Mouse (Mus musculus): ENCODE measurements around the gene Fam49a. TPM values are rescaled to one million over a fixed set of nuclear protein-coding genes. Genes with fewer than 3 reads are reported as not detected.
A peak's percentile ranks its signal among the peaks of the same experiment; 100 is the strongest.

Fam49a gene
- total and polyA plus RNA-seq, 2 experiments from 2014 or later: 55.5 to 67.1 TPM

DNA sequence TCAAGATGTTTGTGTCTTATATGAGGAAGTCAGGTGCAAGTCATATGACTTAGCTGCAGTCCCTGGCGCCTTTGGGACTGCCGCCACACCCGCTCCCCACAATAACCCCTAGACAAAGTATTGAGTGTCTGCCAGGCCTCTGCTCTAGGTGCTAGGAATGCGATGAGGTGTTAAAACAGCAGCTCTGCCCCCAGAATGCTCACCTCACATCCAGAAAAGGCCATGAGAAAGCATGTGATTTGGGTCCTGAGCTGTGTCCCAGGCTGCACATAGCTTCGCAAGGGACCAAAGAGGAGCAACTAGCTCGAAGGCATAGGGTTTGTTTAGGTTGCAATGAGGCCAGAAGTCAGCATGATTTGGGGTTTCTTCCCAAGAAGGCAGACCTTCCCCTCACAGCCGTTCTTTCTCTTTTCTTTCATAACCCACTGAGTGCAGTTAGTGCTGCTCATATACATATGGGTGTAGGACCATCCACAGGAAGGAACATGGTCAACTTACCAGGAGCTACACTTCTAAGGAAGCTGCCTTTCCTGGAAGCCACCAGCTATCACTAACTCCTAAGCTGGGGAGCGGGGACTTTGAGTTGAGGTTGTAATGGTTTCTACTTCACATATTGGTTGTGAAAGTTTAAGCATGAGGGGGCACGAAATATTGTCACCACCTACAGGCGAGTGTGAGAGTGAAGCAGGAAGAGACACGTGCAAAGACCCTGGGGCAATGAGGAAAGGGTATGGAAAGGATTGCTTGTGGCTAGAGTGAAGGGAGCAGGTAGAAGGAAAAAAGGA is 71.8 kb downstream of the Fam49a start:
- no peaks in the 10 kb centered on the region for H3K9me3 ChIP-seq (ENCODE audit: low read length)
- no peak for TF ChIP-seq CTCF (IDR thresholded peaks at IDR 0.05; ENCODE audit: low read depth)
- H3K4me3 ChIP-seq (ENCODE audit: low read length): no peak overlapping the region
- DNase-seq (ENCODE audit: low spot score) (no peak), ATAC-seq (no peak)
- no peak overlapping the region for H3K4me2 ChIP-seq (ENCODE audit: low read depth, low read length)
- H3K36me3 ChIP-seq (ENCODE audit: insufficient read depth, low read length): no peaks in the 10 kb centered on the region
- WGBS: 95% methylated on average over 11 of the region's 11 CpGs
- H3K4me1 ChIP-seq (ENCODE audit: insufficient read depth, low read length): no peaks in the 10 kb centered on the region
- H3K27ac ChIP-seq: no peak overlapping the region
- H3K9ac ChIP-seq (replicated peaks; ENCODE audit: low read length): no peak overlapping the region
- H3K27me3 ChIP-seq (ENCODE audit: insufficient read depth, low read length): no peaks in the 10 kb centered on the region

GRCm38 (mm10) chr12:12334486-12334885 is 72.5 kb downstream of the Fam49a start:
- no peak for TF ChIP-seq CTCF (IDR thresholded peaks at IDR 0.05; ENCODE audit: low read depth)
- ATAC-seq (no peak), DNase-seq (ENCODE audit: low spot score) (no peak)
- no peak overlapping the region for H3K9ac ChIP-seq (replicated peaks; ENCODE audit: low read length)
- 88% methylated on average over 5 of the region's 5 CpGs for WGBS
- no peak overlapping the region for H3K27ac ChIP-seq
- H3K36me3 ChIP-seq (ENCODE audit: insufficient read depth, low read length): no peaks in the 10 kb centered on the region
- no peak overlapping the region for H3K4me2 ChIP-seq (ENCODE audit: low read depth, low read length)
- no peaks in the 10 kb centered on the region for H3K9me3 ChIP-seq (ENCODE audit: low read length)
- H3K4me1 ChIP-seq (ENCODE audit: insufficient read depth, low read length): no peaks in the 10 kb centered on the region
- H3K27me3 ChIP-seq (ENCODE audit: insufficient read depth, low read length): no peaks in the 10 kb centered on the region
- no peak overlapping the region for H3K4me3 ChIP-seq (ENCODE audit: low read length)

DNA sequence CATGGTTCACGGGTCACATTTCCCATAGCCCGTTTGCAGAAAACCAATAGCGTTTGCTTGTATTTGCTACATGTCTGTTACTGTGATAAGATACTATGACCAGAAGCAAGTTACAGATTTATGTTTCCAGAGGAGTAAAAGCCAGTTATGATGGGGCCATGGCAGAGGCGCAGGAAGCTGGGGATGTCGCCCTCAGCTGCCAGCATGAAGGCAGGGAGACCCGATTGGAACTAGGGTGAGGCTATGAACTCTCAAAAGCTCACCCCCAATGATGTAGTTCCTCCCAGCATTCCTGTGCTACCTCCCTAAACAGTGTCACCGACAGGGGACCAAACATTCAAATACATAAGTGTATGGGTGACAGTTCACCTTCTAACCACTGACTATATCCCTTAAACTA is 73.6 kb downstream of the Fam49a start:
- no peak for ATAC-seq
- H3K27ac ChIP-seq: no peak overlapping the region
- H3K9ac ChIP-seq (replicated peaks; ENCODE audit: low read length): no peak overlapping the region
- H3K4me1 ChIP-seq (ENCODE audit: insufficient read depth, low read length): no peaks in the 10 kb centered on the region
- WGBS: 93% methylated on average over 7 of the region's 7 CpGs
- H3K4me2 ChIP-seq (ENCODE audit: low read depth, low read length): no peak overlapping the region
- DNase-seq (ENCODE audit: low spot score): no peak
- H3K9me3 ChIP-seq (ENCODE audit: low read length): no peaks in the 10 kb centered on the region
- no peak overlapping the region for H3K4me3 ChIP-seq (ENCODE audit: low read length)
- H3K36me3 ChIP-seq (ENCODE audit: insufficient read depth, low read length): no peaks in the 10 kb centered on the region
- H3K27me3 ChIP-seq (ENCODE audit: insufficient read depth, low read length): no peaks in the 10 kb centered on the region
- no peak for TF ChIP-seq CTCF (IDR thresholded peaks at IDR 0.05; ENCODE audit: low read depth)

GRCm38 (mm10) chr12:12337378-12337777 is 75.4 kb downstream of the Fam49a start:
- Histone ChIP-seq H3K4me2 (ENCODE audit: low read depth, low read length) (no peak overlapping the region), H3K4me3 (ENCODE audit: low read length) (no peak overlapping the region), H3K9ac (replicated peaks; ENCODE audit: low read length) (no peak overlapping the region), H3K4me1 (ENCODE audit: insufficient read depth, low read length) (no peaks in the 10 kb centered on the region), H3K27ac (no peak overlapping the region), H3K9me3 (ENCODE audit: low read length) (no peaks in the 10 kb centered on the region), H3K27me3 (ENCODE audit: insufficient read depth, low read length) (no peaks in the 10 kb centered on the region), H3K36me3 (ENCODE audit: insufficient read depth, low read length) (no peaks in the 10 kb centered on the region)
- DNase-seq (ENCODE audit: low spot score) (no peak), ATAC-seq (no peak)
- no peak for TF ChIP-seq CTCF (IDR thresholded peaks at IDR 0.05; ENCODE audit: low read depth)
- 86% methylated on average over 6 of the region's 6 CpGs for WGBS

GRCm38 (mm10) chr12:12343320-12343719 is 81.4 kb downstream of the Fam49a start:
- Histone ChIP-seq H3K4me3 (ENCODE audit: low read length) (no peak overlapping the region), H3K4me2 (ENCODE audit: low read depth, low read length) (no peak overlapping the region), H3K9ac (replicated peaks; ENCODE audit: low read length) (no peak overlapping the region), H3K36me3 (ENCODE audit: insufficient read depth, low read length) (no peaks in the 10 kb centered on the region), H3K9me3 (ENCODE audit: low read length) (no peaks in the 10 kb centered on the region), H3K4me1 (ENCODE audit: insufficient read depth, low read length) (no peaks in the 10 kb centered on the region), H3K27me3 (ENCODE audit: insufficient read depth, low read length) (no peaks in the 10 kb centered on the region), H3K27ac (no peak overlapping the region)
- DNase-seq (ENCODE audit: low spot score) (no peak), ATAC-seq (no peak)
- 76% methylated on average over 2 of the region's 2 CpGs for WGBS
- TF ChIP-seq CTCF (IDR thresholded peaks at IDR 0.05; ENCODE audit: low read depth): no peak

DNA sequence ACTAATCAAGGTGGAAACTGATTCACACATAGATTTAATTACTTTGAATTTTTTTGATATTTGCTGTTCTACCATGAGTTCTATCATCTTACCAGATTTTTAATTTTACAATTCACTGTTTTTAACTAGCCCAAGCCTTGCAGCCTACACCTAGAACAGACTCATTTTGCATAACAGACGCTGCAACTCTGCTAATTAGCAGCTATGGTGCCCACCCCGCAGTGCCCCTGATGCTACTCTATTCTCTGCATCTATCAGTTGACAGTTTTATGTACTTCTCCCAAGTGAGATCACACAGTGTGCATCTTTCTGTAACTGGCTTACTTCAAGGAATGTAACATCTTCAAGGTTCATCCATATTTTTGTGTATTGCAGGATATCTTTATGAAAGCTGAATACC is 86.7 kb downstream of the Fam49a start:
- no peak overlapping the region for H3K4me3 ChIP-seq (ENCODE audit: low read length)
- WGBS: 61% methylated on average over 2 of the region's 2 CpGs
- TF ChIP-seq CTCF (IDR thresholded peaks at IDR 0.05; ENCODE audit: low read depth): no peak
- H3K9me3 ChIP-seq (ENCODE audit: low read length): no peaks in the 10 kb centered on the region
- H3K36me3 ChIP-seq (ENCODE audit: insufficient read depth, low read length): no peaks in the 10 kb centered on the region
- no peak for DNase-seq (ENCODE audit: low spot score)
- no peaks in the 10 kb centered on the region for H3K27me3 ChIP-seq (ENCODE audit: insufficient read depth, low read length)
- no peak overlapping the region for H3K9ac ChIP-seq (replicated peaks; ENCODE audit: low read length)
- H3K4me1 ChIP-seq (ENCODE audit: insufficient read depth, low read length): no peaks in the 10 kb centered on the region
- no peak for ATAC-seq
- no peak overlapping the region for H3K4me2 ChIP-seq (ENCODE audit: low read depth, low read length)
- no peak overlapping the region for H3K27ac ChIP-seq

DNA sequence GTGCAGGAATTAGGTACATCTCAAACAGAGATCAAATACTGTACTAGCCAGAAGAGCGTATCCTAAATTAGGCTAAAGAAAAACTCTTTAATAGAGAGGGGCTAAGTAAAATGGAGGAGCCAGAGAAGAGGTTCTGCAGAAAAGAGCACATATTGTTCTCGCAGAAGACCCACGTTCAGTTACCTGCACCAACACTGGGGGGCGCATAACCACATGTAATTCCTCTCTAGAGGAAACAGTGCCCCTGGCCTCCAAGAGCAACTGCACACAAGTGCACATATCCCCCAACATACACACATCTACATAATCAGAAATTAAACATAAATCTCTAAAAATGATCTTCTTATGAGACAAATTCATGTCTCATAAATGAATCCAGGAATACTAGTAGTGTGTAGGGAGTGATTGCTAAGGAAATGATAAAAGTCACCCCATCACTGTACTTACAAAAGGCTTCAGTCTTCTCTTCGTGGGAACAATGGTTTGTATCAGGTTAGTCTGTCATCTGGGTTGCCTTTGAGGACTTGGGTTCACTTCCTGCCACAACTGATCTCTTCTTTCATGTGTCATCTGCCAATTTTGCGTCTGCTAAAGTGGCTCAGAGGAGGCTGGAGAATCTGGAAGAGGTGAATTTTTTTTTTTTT is 87.8 kb downstream of the Fam49a start:
- whole genome bisulfite sequencing: 77% methylated on average over 6 of the region's 6 CpGs

More for the DNA sequence above, 87.8 kb downstream of the Fam49a start:
- H3K4me3 ChIP-seq (ENCODE audit: low read length): no peak overlapping the region
- ATAC-seq: no peak
- no peak overlapping the region for H3K9ac ChIP-seq (replicated peaks; ENCODE audit: low read length)
- no peak for DNase-seq (ENCODE audit: low spot score)
- TF ChIP-seq CTCF (IDR thresholded peaks at IDR 0.05; ENCODE audit: low read depth): 0 out of 2 replicates have a peak, but pooled peaks have one; percentile 14
- no peaks in the 10 kb centered on the region for H3K9me3 ChIP-seq (ENCODE audit: low read length)
- no peaks in the 10 kb centered on the region for H3K27me3 ChIP-seq (ENCODE audit: insufficient read depth, low read length)
- no peaks in the 10 kb centered on the region for H3K36me3 ChIP-seq (ENCODE audit: insufficient read depth, low read length)
- no peaks in the 10 kb centered on the region for H3K4me1 ChIP-seq (ENCODE audit: insufficient read depth, low read length)
- H3K27ac ChIP-seq: no peak overlapping the region
- H3K4me2 ChIP-seq (ENCODE audit: low read depth, low read length): no peak overlapping the region
